Mouse (Mus musculus): ENCODE results near the gene Rsph9. TPM values are rescaled to one million over a fixed set of nuclear protein-coding genes. Genes with fewer than 3 reads are reported as not detected.

Rsph9 gene
- polyA plus RNA-seq, 1 experiment from 2014 or later, result 23.7 TPM

- WGBS, result 88% methylated on average over 8 of the region's 8 CpGs
- no peaks in the 10 kb centered on the region for H3K36me3 ChIP-seq (ENCODE audit: control insufficient read depth, insufficient read depth, low read length)
- H3K4me1 ChIP-seq (replicated peaks; ENCODE audit: control insufficient read depth, insufficient read depth, low read length), result peaks cover 12% of the 10 kb centered on the region
- H3K4me3 ChIP-seq (ENCODE audit: low read length), result no peak overlapping the region
- no peak overlapping the region for H3K27ac ChIP-seq (ENCODE audit: low read length)
- H3K9me3 ChIP-seq (ENCODE audit: control insufficient read depth, low read length), result no peaks in the 10 kb centered on the region
- no peak overlapping the region for H3K9ac ChIP-seq (ENCODE audit: low read length)
- no peak overlapping the region for H3K4me2 ChIP-seq (ENCODE audit: low read depth, low read length)
- H3K27me3 ChIP-seq (ENCODE audit: control insufficient read depth, insufficient read depth, low read depth, low read length), result no peaks in the 10 kb centered on the region
- ATAC-seq (ENCODE audit: low read depth), result no peak
These were observed 13.1 kb upstream of the Rsph9 start for GRCm38 (mm10) chr17:46157131-46157530.

GRCm38 (mm10) chr17:46156680-46157079 is 12.7 kb upstream of the Rsph9 start:
- no peaks in the 10 kb centered on the region for H3K36me3 ChIP-seq (ENCODE audit: control insufficient read depth, insufficient read depth, low read length)
- no peak overlapping the region for H3K4me3 ChIP-seq (ENCODE audit: low read length)
- H3K27ac ChIP-seq (ENCODE audit: low read length), result no peak overlapping the region
- WGBS, result 73% methylated on average over 5 of the region's 5 CpGs
- no peaks in the 10 kb centered on the region for H3K9me3 ChIP-seq (ENCODE audit: control insufficient read depth, low read length)
- no peak overlapping the region for H3K4me2 ChIP-seq (ENCODE audit: low read depth, low read length)
- H3K27me3 ChIP-seq (ENCODE audit: control insufficient read depth, insufficient read depth, low read depth, low read length), result no peaks in the 10 kb centered on the region
- no peak overlapping the region for H3K9ac ChIP-seq (ENCODE audit: low read length)
- ATAC-seq (ENCODE audit: low read depth), result no peak
- peaks cover 7% of the 10 kb centered on the region for H3K4me1 ChIP-seq (replicated peaks; ENCODE audit: control insufficient read depth, insufficient read depth, low read length)

GRCm38 (mm10) chr17:46154336-46154735 is 10.3 kb upstream of the Rsph9 start:
- no peaks in the 10 kb centered on the region for H3K9me3 ChIP-seq (ENCODE audit: control insufficient read depth, low read length)
- WGBS, result 86% methylated on average over 3 of the region's 3 CpGs
- peak overlapping the region; percentile 62 for H3K27ac ChIP-seq (ENCODE audit: low read length)
- H3K4me2 ChIP-seq (ENCODE audit: low read depth, low read length), result no peak overlapping the region
- H3K4me1 ChIP-seq (replicated peaks; ENCODE audit: control insufficient read depth, insufficient read depth, low read length), result peaks cover 12% of the 10 kb centered on the region
- H3K9ac ChIP-seq (ENCODE audit: low read length), result no peak overlapping the region
- no peak for ATAC-seq (ENCODE audit: low read depth)
- H3K4me3 ChIP-seq (ENCODE audit: low read length), result no peak overlapping the region
- no peaks in the 10 kb centered on the region for H3K27me3 ChIP-seq (ENCODE audit: control insufficient read depth, insufficient read depth, low read depth, low read length)
- H3K36me3 ChIP-seq (ENCODE audit: control insufficient read depth, insufficient read depth, low read length), result peaks cover 4% of the 10 kb centered on the region

- peak within 1 kb of the TSS; percentile 87 for H3K27ac ChIP-seq (ENCODE audit: low read length)
- H3K27me3 ChIP-seq (ENCODE audit: control insufficient read depth, insufficient read depth, low read depth, low read length), result no peaks in the 10 kb centered on the region
- peak within 1 kb of the TSS; percentile 63 for H3K4me3 ChIP-seq (ENCODE audit: low read length)
- peaks cover 12% of the 10 kb centered on the region for H3K36me3 ChIP-seq (ENCODE audit: control insufficient read depth, insufficient read depth, low read length)
- peak within 1 kb of the TSS; percentile 89 for H3K4me2 ChIP-seq (ENCODE audit: low read depth, low read length)
- peak within 1 kb of the TSS; percentile 74 for H3K9ac ChIP-seq (ENCODE audit: low read length)
- no peaks in the 10 kb centered on the region for H3K9me3 ChIP-seq (ENCODE audit: control insufficient read depth, low read length)
- H3K4me1 ChIP-seq (replicated peaks; ENCODE audit: control insufficient read depth, insufficient read depth, low read length), result peaks cover 12% of the 10 kb centered on the region
- ATAC-seq (ENCODE audit: low read depth), result peak; percentile 95
- WGBS, result 2% methylated on average over 33 of the region's 33 CpGs
These were observed 9.1 kb upstream of the Rsph9 start, which contains the start of gene Mad2l1bp for GRCm38 (mm10) chr17:46152847-46153782. Gene Mad2l1bp, minus strand, starts transcription at chr17:46153553.

GRCm38 (mm10) chr17:46139872-46140271 is 4.1 kb downstream of the Rsph9 start:
- Histone ChIP-seq H3K27ac (ENCODE audit: low read length) (no peak overlapping the region), H3K36me3 (ENCODE audit: control insufficient read depth, insufficient read depth, low read length) (no peaks in the 10 kb centered on the region), H3K9me3 (ENCODE audit: control insufficient read depth, low read length) (no peaks in the 10 kb centered on the region), H3K9ac (ENCODE audit: low read length) (no peak overlapping the region), H3K4me1 (replicated peaks; ENCODE audit: control insufficient read depth, insufficient read depth, low read length) (peaks cover 5% of the 10 kb centered on the region), H3K27me3 (ENCODE audit: control insufficient read depth, insufficient read depth, low read depth, low read length) (no peaks in the 10 kb centered on the region), H3K4me3 (ENCODE audit: low read length) (no peak overlapping the region), H3K4me2 (ENCODE audit: low read depth, low read length) (no peak overlapping the region)
- ATAC-seq (ENCODE audit: low read depth), result no peak
- WGBS, result 87% methylated on average over 3 of the region's 3 CpGs

GRCm38 (mm10) chr17:46138563-46139236 is 5.3 kb downstream of the Rsph9 start:
- H3K27me3 ChIP-seq (ENCODE audit: control insufficient read depth, insufficient read depth, low read depth, low read length), result no peaks in the 10 kb centered on the region
- H3K9ac ChIP-seq (ENCODE audit: low read length), result no peak overlapping the region
- no peaks in the 10 kb centered on the region for H3K36me3 ChIP-seq (ENCODE audit: control insufficient read depth, insufficient read depth, low read length)
- no peak overlapping the region for H3K4me2 ChIP-seq (ENCODE audit: low read depth, low read length)
- no peak overlapping the region for H3K27ac ChIP-seq (ENCODE audit: low read length)
- peaks cover 3% of the 10 kb centered on the region for H3K4me1 ChIP-seq (replicated peaks; ENCODE audit: control insufficient read depth, insufficient read depth, low read length)
- 49% methylated on average over 8 of the region's 8 CpGs for WGBS
- no peak for ATAC-seq (ENCODE audit: low read depth)
- H3K4me3 ChIP-seq (ENCODE audit: low read length), result no peak overlapping the region
- no peaks in the 10 kb centered on the region for H3K9me3 ChIP-seq (ENCODE audit: control insufficient read depth, low read length)

GRCm38 (mm10) chr17:46132862-46133261 is 11.2 kb downstream of the Rsph9 start:
- Histone ChIP-seq H3K4me1 (replicated peaks; ENCODE audit: control insufficient read depth, insufficient read depth, low read length) (0 out of 2 replicates have a peak, but pooled peaks cover 2% of the 10 kb centered on the region), H3K36me3 (ENCODE audit: control insufficient read depth, insufficient read depth, low read length) (peaks cover 13% of the 10 kb centered on the region), H3K4me2 (ENCODE audit: low read depth, low read length) (no peak overlapping the region), H3K4me3 (ENCODE audit: low read length) (no peak overlapping the region), H3K9me3 (ENCODE audit: control insufficient read depth, low read length) (no peaks in the 10 kb centered on the region), H3K27me3 (ENCODE audit: control insufficient read depth, insufficient read depth, low read depth, low read length) (no peaks in the 10 kb centered on the region), H3K27ac (ENCODE audit: low read length) (no peak overlapping the region), H3K9ac (ENCODE audit: low read length) (no peak overlapping the region)
- 42% methylated on average over 8 of the region's 8 CpGs for WGBS
- no peak for ATAC-seq (ENCODE audit: low read depth)

- H3K4me2 ChIP-seq (ENCODE audit: low read depth, low read length), result no peak overlapping the region
- no peaks in the 10 kb centered on the region for H3K9me3 ChIP-seq (ENCODE audit: control insufficient read depth, low read length)
- 16% methylated on average over 12 of the region's 12 CpGs for WGBS
- H3K27me3 ChIP-seq (ENCODE audit: control insufficient read depth, insufficient read depth, low read depth, low read length), result no peaks in the 10 kb centered on the region
- H3K4me1 ChIP-seq (replicated peaks; ENCODE audit: control insufficient read depth, insufficient read depth, low read length), result peaks cover 7% of the 10 kb centered on the region; the same call in 1 of the 2 replicates
- H3K9ac ChIP-seq (ENCODE audit: low read length), result no peak overlapping the region
- peak; percentile 26; the same call in 1 of the 2 replicates for ATAC-seq (ENCODE audit: low read depth)
- H3K4me3 ChIP-seq (ENCODE audit: low read length), result no peak overlapping the region
- H3K27ac ChIP-seq (ENCODE audit: low read length), result no peak overlapping the region
- peaks cover 20% of the 10 kb centered on the region for H3K36me3 ChIP-seq (ENCODE audit: control insufficient read depth, insufficient read depth, low read length)
These were observed 11.8 kb downstream of the Rsph9 start for GRCm38 (mm10) chr17:46132058-46132718.
